Mouse (Mus musculus) G1E (cell line): ENCODE measurements around the gene Ggcx. TPM values are rescaled to one million over a fixed set of nuclear protein-coding genes. Genes with fewer than 3 reads are reported as not detected.

ENCODE experiments used
- ATAC-seq: 2 replicates; pipeline ENCODE4 v1.8.0; 2016; ENCODE audit warnings: mild to moderate bottlenecking; ENCODE audit not compliant: insufficient number of reproducible peaks, poor library complexity, low FRiP score, severe bottlenecking; ENCODE audit errors: extremely low read depth
- DNase-seq: peaks from one replicate; pipeline ENCODE4 v3.0.0; 2012; ENCODE audit warnings: low spot score
- H3K27me3 ChIP-seq: 2 replicates; pipeline ENCODE4 v1.6.1; 2012; ENCODE audit warnings: mild to moderate bottlenecking, low read length, inconsistent platforms; ENCODE audit not compliant: insufficient read depth
- H3K36me3 ChIP-seq: replicated peaks from 2 replicates; pipeline ENCODE3; 2012; ENCODE audit warnings: mild to moderate bottlenecking, inconsistent platforms
- H3K4me1 ChIP-seq: 2 replicates; pipeline ENCODE4 v1.6.1; 2012; ENCODE audit warnings: low read depth, low read length, inconsistent platforms, mixed read lengths; ENCODE audit not compliant: insufficient read depth
- H3K4me3 ChIP-seq: 2 replicates; pipeline ENCODE4 v1.5.1; 2012; ENCODE audit warnings: low read depth, mild to moderate bottlenecking, inconsistent platforms, low read length, moderate library complexity, mixed read lengths
- H3K9me3 ChIP-seq: replicated peaks from 2 replicates; pipeline ENCODE4 v1.6.1; 2012; ENCODE audit warnings: inconsistent platforms
- CTCF ChIP-seq: IDR thresholded peaks from 2 replicates; pipeline ENCODE4 v1.5.1; 2012; ENCODE audit warnings: low read depth, low read length, inconsistent platforms, mixed read lengths
- GATA1 ChIP-seq: IDR thresholded peaks from 2 replicates; pipeline ENCODE4 v1.6.1; 2012; ENCODE audit warnings: borderline replicate concordance, low read length, inconsistent platforms, mixed read lengths
- GATA2 ChIP-seq: IDR thresholded peaks from 2 replicates; pipeline ENCODE4 v1.6.1; 2012; ENCODE audit warnings: low read depth, low read length, inconsistent platforms, borderline replicate concordance
- POLR2AphosphoS5 ChIP-seq: IDR thresholded peaks from 2 replicates; pipeline ENCODE4 v1.6.1; 2012; ENCODE audit warnings: low read depth, low read length, inconsistent platforms; ENCODE audit not compliant: insufficient replicate concordance
- TAL1 ChIP-seq: conservative IDR thresholded peaks from 2 replicates; pipeline ENCODE4 v1.6.1; 2012; ENCODE audit warnings: low read depth, low read length, inconsistent platforms, mixed read lengths
- polyA plus RNA-seq: library from polyadenylated mRNA; stranded (reverse); fragments of >175 nt; gene quantifications from 2 replicates; pipeline ENCODE4 v1.2.3, GENCODE M21; 2012
- total RNA-seq, 2 experiments: library from RNA; stranded (forward) in 1 of 2; stranded (reverse) in 1 of 2; fragments of 200-1000 nt in 1 of 2; fragments of >200 nt in 1 of 2; fragmentation: Nextera tagmentation in 1 of 2; gene quantifications; 2 replicates each; pipeline ENCODE4 v1.2.3; 2014 to 2017

Ggcx gene
- total and polyA plus RNA-seq, 3 experiments, result 6.5 to 27.8 (median 9.2) TPM

DNA sequence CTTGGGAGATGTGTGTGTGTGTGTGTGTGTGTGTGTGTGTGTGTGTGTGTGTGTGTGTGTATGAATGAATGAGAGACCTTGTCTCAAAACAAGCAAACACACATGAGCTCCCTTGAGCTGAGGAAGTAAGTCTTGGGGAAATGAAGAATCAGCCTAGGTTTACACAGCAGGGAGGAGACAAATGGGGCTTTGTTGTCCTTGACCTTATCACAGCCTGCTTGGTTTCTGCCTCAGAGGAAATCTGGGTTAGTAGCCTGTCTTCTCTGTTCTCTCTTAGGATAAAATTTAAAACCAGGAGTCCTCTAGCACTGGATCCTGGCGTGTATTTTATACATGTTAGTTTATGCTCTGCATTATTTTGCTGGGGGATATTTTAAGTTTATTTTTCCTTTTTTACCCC lies 5.7 kb downstream of the Ggcx start:
- peaks cover 91% of the 10 kb centered on the region for H3K36me3 ChIP-seq
- peaks cover 9% of the 10 kb centered on the region for H3K9me3 ChIP-seq
- no peaks in the 10 kb centered on the region for H3K27me3 ChIP-seq
- TF ChIP-seq POLR2AphosphoS5 (no peak), TAL1 (no peak), CTCF (no peak), GATA2 (no peak), GATA1 (no peak)
- H3K4me1 ChIP-seq, result peaks cover 23% of the 10 kb centered on the region
- no peak overlapping the region for H3K4me3 ChIP-seq
- DNase-seq (no peak), ATAC-seq (no peak)

DNA sequence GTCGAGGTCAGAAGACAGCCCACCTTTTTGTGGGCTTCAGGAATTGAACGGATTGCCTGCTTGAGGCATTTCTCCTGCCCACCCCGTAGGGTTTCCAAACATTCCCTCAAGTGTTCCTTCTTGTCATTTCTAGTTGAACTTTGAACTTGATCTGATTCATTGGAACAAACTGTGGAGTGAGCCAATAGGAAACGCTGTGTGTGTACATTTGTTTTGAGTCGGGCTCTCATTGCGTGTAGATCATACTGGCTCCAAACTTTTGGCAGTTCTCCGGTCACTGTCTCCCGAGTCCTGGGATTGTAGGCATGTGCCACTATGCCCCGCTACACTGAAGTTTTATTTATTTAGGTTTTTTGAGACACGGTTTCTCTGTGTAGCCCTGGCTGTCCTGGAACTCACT lies 6.8 kb downstream of the Ggcx start:
- TF ChIP-seq GATA2, result no peak
- no peak for TF ChIP-seq TAL1
- TF ChIP-seq GATA1, result no peak
- no peak for TF ChIP-seq CTCF
- no peak for TF ChIP-seq POLR2AphosphoS5
- DNase-seq (no peak), ATAC-seq (no peak)
- Histone ChIP-seq H3K9me3 (peaks cover 18% of the 10 kb centered on the region), H3K36me3 (peaks cover 92% of the 10 kb centered on the region), H3K4me1 (peaks cover 13% of the 10 kb centered on the region), H3K27me3 (no peaks in the 10 kb centered on the region), H3K4me3 (no peak overlapping the region)

DNA sequence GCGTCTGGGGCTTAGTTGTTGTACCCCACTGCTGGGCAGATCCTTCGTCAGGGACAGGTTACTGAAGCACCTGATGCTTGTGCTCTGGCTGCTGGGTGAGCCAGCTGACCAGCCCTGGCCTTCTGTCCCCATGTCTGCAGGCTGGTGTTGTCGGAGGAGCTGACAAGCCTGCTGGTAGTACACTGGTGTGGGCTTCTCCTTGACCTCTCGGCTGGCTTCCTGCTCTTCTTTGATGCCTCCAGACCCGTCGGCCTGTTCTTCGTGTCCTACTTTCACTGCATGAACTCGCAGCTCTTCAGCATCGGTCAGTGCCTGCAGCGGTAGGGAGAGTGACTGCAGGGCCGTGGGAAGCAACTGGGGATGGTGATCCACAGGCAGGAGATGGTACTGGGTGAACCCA lies 11.5 kb downstream of the Ggcx start:
- Histone ChIP-seq H3K4me3 (no peak overlapping the region), H3K36me3 (peaks cover 87% of the 10 kb centered on the region), H3K9me3 (peaks cover 18% of the 10 kb centered on the region), H3K27me3 (no peaks in the 10 kb centered on the region), H3K4me1 (no peaks in the 10 kb centered on the region; the same call in 1 of the 2 replicates)
- TF ChIP-seq GATA2, result no peak
- no peak for TF ChIP-seq TAL1
- no peak for TF ChIP-seq POLR2AphosphoS5
- no peak for TF ChIP-seq CTCF
- TF ChIP-seq GATA1, result no peak
- DNase-seq (no peak), ATAC-seq (no peak)

DNA sequence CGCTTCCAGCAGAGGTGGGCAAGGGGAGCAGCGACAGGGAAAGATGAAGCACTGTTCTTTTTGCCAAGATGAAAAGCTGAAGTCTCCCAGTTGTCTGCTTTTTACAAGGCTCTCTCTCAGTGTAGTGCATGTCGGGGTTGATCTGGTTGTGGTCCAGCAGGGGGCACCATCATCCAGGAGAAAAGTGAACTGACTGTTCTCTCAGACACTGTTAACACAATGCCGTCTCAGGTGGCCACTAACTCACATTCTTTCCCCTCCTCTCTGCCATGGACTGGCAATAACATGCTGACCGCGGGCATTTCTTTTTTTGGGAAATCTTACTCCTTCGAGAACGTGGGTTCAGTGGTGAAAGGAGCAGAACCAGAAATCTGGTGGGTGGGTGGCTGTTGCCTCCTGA lies 13.9 kb downstream of the Ggcx start:
- Histone ChIP-seq H3K36me3 (peaks cover 85% of the 10 kb centered on the region), H3K4me3 (no peak overlapping the region), H3K27me3 (no peaks in the 10 kb centered on the region), H3K4me1 (peaks cover 5% of the 10 kb centered on the region; the same call in 1 of the 2 replicates), H3K9me3 (peaks cover 18% of the 10 kb centered on the region)
- no peak for TF ChIP-seq GATA2
- TF ChIP-seq CTCF, result peak; percentile 64
- ATAC-seq, result no peak; the same call in 1 of the 2 replicates
- DNase-seq, result peak; percentile 41

DNA sequence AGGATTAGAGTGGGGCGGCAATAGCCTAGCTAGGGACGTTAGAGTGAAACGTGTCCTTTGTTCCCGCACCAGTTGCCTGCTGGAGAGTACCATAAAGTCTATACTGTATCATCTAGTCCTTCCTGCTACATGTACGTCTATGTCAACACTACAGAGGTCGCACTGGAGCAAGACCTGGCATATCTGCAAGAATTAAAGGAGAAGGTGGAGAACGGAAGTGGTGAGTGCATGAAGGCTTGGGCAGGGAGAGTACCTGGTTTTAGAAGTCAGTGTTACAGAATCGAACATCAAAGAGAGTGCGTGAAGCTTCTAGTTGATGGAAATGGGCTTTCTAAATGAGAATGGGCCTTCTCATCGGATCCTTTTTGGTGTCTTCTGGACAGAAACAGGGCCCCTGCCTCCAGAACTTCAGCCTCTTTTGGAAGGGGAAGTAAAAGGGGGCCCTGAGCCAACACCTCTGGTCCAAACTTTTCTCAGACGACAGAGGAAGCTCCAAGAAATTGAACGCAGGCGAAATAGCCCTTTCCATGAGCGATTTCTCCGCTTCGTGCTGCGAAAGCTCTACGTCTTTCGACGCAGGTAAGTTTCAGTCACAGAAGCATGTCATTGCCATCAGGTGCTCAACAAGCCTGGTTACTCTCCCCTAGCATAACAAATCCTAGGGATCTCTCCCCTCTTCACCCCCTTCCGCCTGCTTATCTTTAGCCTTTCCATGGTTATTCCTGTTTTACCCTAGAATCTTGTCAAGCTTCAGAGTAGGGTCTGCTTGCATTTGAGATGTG lies 15.1 kb downstream of the Ggcx start:
- Histone ChIP-seq H3K4me1 (peaks cover 5% of the 10 kb centered on the region; the same call in 1 of the 2 replicates), H3K36me3 (peaks cover 82% of the 10 kb centered on the region), H3K27me3 (no peaks in the 10 kb centered on the region), H3K4me3 (no peak overlapping the region), H3K9me3 (peaks cover 12% of the 10 kb centered on the region)
- DNase-seq (no peak), ATAC-seq (no peak)
- TF ChIP-seq POLR2AphosphoS5 (peak; percentile 17; the same call in 1 of the 2 replicates), CTCF (no peak), GATA2 (no peak), TAL1 (no peak), GATA1 (no peak)

DNA sequence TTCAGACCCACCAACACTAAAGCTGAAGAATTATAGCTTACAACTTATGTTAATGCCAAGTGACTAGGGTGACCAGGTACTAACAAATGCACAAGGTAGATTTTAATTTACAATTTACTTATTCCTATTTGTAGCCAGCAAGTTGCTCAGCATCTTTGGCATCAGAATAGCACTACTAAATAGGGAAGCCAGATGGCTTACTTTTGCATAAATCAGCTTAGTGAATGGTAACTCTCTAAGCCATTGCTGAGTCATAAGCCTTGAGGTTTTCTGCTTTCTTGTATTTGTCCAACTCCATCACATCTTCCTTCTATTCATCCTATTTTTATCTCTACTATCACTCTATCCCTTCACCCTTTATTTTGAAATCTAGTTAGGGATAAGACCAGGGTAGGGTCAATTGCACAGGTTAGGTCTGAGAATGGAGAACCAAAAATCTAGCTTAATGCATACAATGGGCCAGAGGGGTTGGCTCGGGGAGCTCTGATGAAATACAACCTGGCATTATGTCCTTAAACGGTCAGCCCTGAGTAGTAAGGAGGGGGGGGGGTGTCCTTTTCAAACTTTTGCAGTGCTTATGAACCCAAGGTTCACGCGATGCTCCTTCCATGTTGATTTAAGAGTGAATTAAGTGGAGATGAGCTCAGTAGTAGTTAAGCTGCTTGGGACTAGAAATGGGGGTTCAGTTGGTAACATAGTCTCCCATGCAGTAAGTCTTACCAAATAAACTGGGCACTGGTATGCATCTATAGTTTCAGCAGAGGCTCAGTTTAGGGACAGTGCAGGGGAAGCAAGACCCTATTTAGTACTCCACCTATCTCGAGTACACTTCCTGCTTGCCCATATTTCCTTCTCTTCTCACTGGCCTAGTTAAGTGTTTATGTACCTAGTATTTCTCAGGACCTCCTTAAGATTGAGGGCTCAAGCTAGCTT lies 17.1 kb downstream of the Ggcx start:
- Histone ChIP-seq H3K4me1 (peaks cover 17% of the 10 kb centered on the region), H3K36me3 (peaks cover 82% of the 10 kb centered on the region), H3K9me3 (no peaks in the 10 kb centered on the region), H3K27me3 (no peaks in the 10 kb centered on the region), H3K4me3 (no peak overlapping the region)
- DNase-seq, result no peak
- ATAC-seq, result peak; percentile 40
- TF ChIP-seq POLR2AphosphoS5 (no peak; the same call in 1 of the 2 replicates), TAL1 (no peak), GATA2 (no peak), CTCF (no peak), GATA1 (no peak)
